Mouse (Mus musculus): ENCODE measurements around the gene Wfdc6b. TPM values are rescaled to one million over a fixed set of nuclear protein-coding genes. Genes with fewer than 3 reads are reported as not detected.

Wfdc6b gene
- polyA plus RNA-seq, 1 experiment, result not detected

- TF ChIP-seq CTCF (IDR thresholded peaks at IDR 0.05; ENCODE audit: extremely low read depth, insufficient read depth, insufficient read length, insufficient replicate concordance), result no peak
- no peak for TF ChIP-seq POLR2A (IDR thresholded peaks at IDR 0.05; ENCODE audit: low read depth, low read length)
- H3K36me3 ChIP-seq (ENCODE audit: control insufficient read depth, insufficient read depth, low read length), result no peaks in the 10 kb centered on the region
- WGBS, result 65% methylated on average over 4 of the region's 4 CpGs
- H3K4me3 ChIP-seq (ENCODE audit: extremely low read depth, insufficient read depth, insufficient read length), result no peak overlapping the region
- DNase-seq (ENCODE audit: low read depth in 1 of 2, low spot score in 2 of 2), result no peak
- no peak overlapping the region for H3K27ac ChIP-seq (ENCODE audit: insufficient read depth, low read length)
- H3K4me1 ChIP-seq (ENCODE audit: control insufficient read depth, insufficient read depth, insufficient read length), result no peaks in the 10 kb centered on the region
- no peaks in the 10 kb centered on the region for H3K27me3 ChIP-seq (ENCODE audit: control insufficient read depth, insufficient read depth, low read length)
These were observed 8.5 kb downstream of the Wfdc6b start for GRCm38 (mm10) chr2:164621775-164622174.

GRCm38 (mm10) chr2:164635266-164635665 lies 21.9 kb downstream of the Wfdc6b start:
- Histone ChIP-seq H3K36me3 (ENCODE audit: control insufficient read depth, insufficient read depth, low read length) (no peaks in the 10 kb centered on the region), H3K27me3 (ENCODE audit: control insufficient read depth, insufficient read depth, low read length) (no peaks in the 10 kb centered on the region), H3K27ac (ENCODE audit: insufficient read depth, low read length) (no peak overlapping the region), H3K4me1 (ENCODE audit: control insufficient read depth, insufficient read depth, insufficient read length) (no peaks in the 10 kb centered on the region), H3K4me3 (ENCODE audit: extremely low read depth, insufficient read depth, insufficient read length) (no peak overlapping the region)
- no peak for DNase-seq (ENCODE audit: low read depth in 1 of 2, low spot score in 2 of 2)
- no peak for TF ChIP-seq CTCF (IDR thresholded peaks at IDR 0.05; ENCODE audit: extremely low read depth, insufficient read depth, insufficient read length, insufficient replicate concordance)
- no peak for TF ChIP-seq POLR2A (IDR thresholded peaks at IDR 0.05; ENCODE audit: low read depth, low read length)
- WGBS, result 90% methylated on average over 9 of the region's 9 CpGs

- Histone ChIP-seq H3K36me3 (ENCODE audit: control insufficient read depth, insufficient read depth, low read length) (no peaks in the 10 kb centered on the region), H3K27me3 (ENCODE audit: control insufficient read depth, insufficient read depth, low read length) (no peaks in the 10 kb centered on the region), H3K27ac (ENCODE audit: insufficient read depth, low read length) (no peak within 1 kb of the TSS), H3K4me3 (ENCODE audit: extremely low read depth, insufficient read depth, insufficient read length) (no peak within 1 kb of the TSS), H3K4me1 (ENCODE audit: control insufficient read depth, insufficient read depth, insufficient read length) (peaks cover 5% of the 10 kb centered on the region; the same call in 1 of the 2 replicates)
- no peak for DNase-seq (ENCODE audit: low read depth in 1 of 2, low spot score in 2 of 2)
- TF ChIP-seq CTCF (IDR thresholded peaks at IDR 0.05; ENCODE audit: extremely low read depth, insufficient read depth, insufficient read length, insufficient replicate concordance) (no peak), POLR2A (IDR thresholded peaks at IDR 0.05; ENCODE audit: low read depth, low read length) (no peak)
- WGBS, result 89% methylated on average over 3 of the region's 3 CpGs
These were observed 25.4 kb downstream of the Wfdc6b start, which contains the start of gene Wfdc16 for GRCm38 (mm10) chr2:164638696-164639095. Wfdc16 (minus strand) TSS chr2:164638796.

- 14% methylated on average over 7 of the region's 7 CpGs for WGBS
- DNase-seq (ENCODE audit: low read depth in 1 of 2, low spot score in 2 of 2), result no peak
- no peak overlapping the region for H3K27ac ChIP-seq (ENCODE audit: insufficient read depth, low read length)
These were observed 27.8 kb downstream of the Wfdc6b start for GRCm38 (mm10) chr2:164641129-164641528.

GRCm38 (mm10) chr2:164641881-164642673 lies 28.8 kb downstream of the Wfdc6b start:
- Histone ChIP-seq H3K27ac (ENCODE audit: insufficient read depth, low read length) (no peak overlapping the region), H3K4me1 (ENCODE audit: control insufficient read depth, insufficient read depth, insufficient read length) (peaks cover 5% of the 10 kb centered on the region; the same call in 1 of the 2 replicates), H3K27me3 (ENCODE audit: control insufficient read depth, insufficient read depth, low read length) (no peaks in the 10 kb centered on the region), H3K36me3 (ENCODE audit: control insufficient read depth, insufficient read depth, low read length) (no peaks in the 10 kb centered on the region), H3K4me3 (ENCODE audit: extremely low read depth, insufficient read depth, insufficient read length) (no peak overlapping the region)
- 85% methylated on average over 13 of the region's 13 CpGs for WGBS
- no peak for DNase-seq (ENCODE audit: low read depth in 1 of 2, low spot score in 2 of 2)
- TF ChIP-seq POLR2A (IDR thresholded peaks at IDR 0.05; ENCODE audit: low read depth, low read length) (no peak), CTCF (IDR thresholded peaks at IDR 0.05; ENCODE audit: extremely low read depth, insufficient read depth, insufficient read length, insufficient replicate concordance) (no peak)

More at GRCm38 (mm10) chr2:164641129-164641528, 27.8 kb downstream of the Wfdc6b start:
- H3K36me3 ChIP-seq (ENCODE audit: control insufficient read depth, insufficient read depth, low read length), result no peaks in the 10 kb centered on the region
- no peak overlapping the region for H3K4me3 ChIP-seq (ENCODE audit: extremely low read depth, insufficient read depth, insufficient read length)
- H3K27me3 ChIP-seq (ENCODE audit: control insufficient read depth, insufficient read depth, low read length), result no peaks in the 10 kb centered on the region
- no peak for TF ChIP-seq POLR2A (IDR thresholded peaks at IDR 0.05; ENCODE audit: low read depth, low read length)
- TF ChIP-seq CTCF (IDR thresholded peaks at IDR 0.05; ENCODE audit: extremely low read depth, insufficient read depth, insufficient read length, insufficient replicate concordance), result no peak
- H3K4me1 ChIP-seq (ENCODE audit: control insufficient read depth, insufficient read depth, insufficient read length), result peaks cover 5% of the 10 kb centered on the region; the same call in 1 of the 2 replicates

GRCm38 (mm10) chr2:164655858-164656257 lies 42.5 kb downstream of the Wfdc6b start, which contains the start of gene Wfdc10:
Wfdc10 (plus strand) TSS chr2:164656046.
- TF ChIP-seq POLR2A (IDR thresholded peaks at IDR 0.05; ENCODE audit: low read depth, low read length) (no peak), CTCF (IDR thresholded peaks at IDR 0.05; ENCODE audit: extremely low read depth, insufficient read depth, insufficient read length, insufficient replicate concordance) (peak; percentile 77; the same call in 1 of the 2 replicates)
- Histone ChIP-seq H3K36me3 (ENCODE audit: control insufficient read depth, insufficient read depth, low read length) (no peaks in the 10 kb centered on the region), H3K4me3 (ENCODE audit: extremely low read depth, insufficient read depth, insufficient read length) (no peak within 1 kb of the TSS), H3K27ac (ENCODE audit: insufficient read depth, low read length) (no peak within 1 kb of the TSS), H3K27me3 (ENCODE audit: control insufficient read depth, insufficient read depth, low read length) (no peaks in the 10 kb centered on the region), H3K4me1 (ENCODE audit: control insufficient read depth, insufficient read depth, insufficient read length) (no peaks in the 10 kb centered on the region)
- DNase-seq (ENCODE audit: low read depth in 1 of 2, low spot score in 2 of 2), result peak in 1 of 2 experiments; percentile 51
- WGBS, result 19% methylated on average over 11 of the region's 11 CpGs

GRCm38 (mm10) chr2:164656483-164656882 lies 43.2 kb downstream of the Wfdc6b start, which contains the start of gene Wfdc9:
Wfdc9 (minus strand) TSS chr2:164656583.
- DNase-seq (ENCODE audit: low read depth in 1 of 2, low spot score in 2 of 2), result no peak
- no peaks in the 10 kb centered on the region for H3K36me3 ChIP-seq (ENCODE audit: control insufficient read depth, insufficient read depth, low read length)
- no peaks in the 10 kb centered on the region for H3K27me3 ChIP-seq (ENCODE audit: control insufficient read depth, insufficient read depth, low read length)
- H3K4me1 ChIP-seq (ENCODE audit: control insufficient read depth, insufficient read depth, insufficient read length), result no peaks in the 10 kb centered on the region
- WGBS, result 76% methylated on average over 9 of the region's 9 CpGs
- TF ChIP-seq POLR2A (IDR thresholded peaks at IDR 0.05; ENCODE audit: low read depth, low read length) (no peak), CTCF (IDR thresholded peaks at IDR 0.05; ENCODE audit: extremely low read depth, insufficient read depth, insufficient read length, insufficient replicate concordance) (no peak)
- H3K4me3 ChIP-seq (ENCODE audit: extremely low read depth, insufficient read depth, insufficient read length), result no peak within 1 kb of the TSS
- H3K27ac ChIP-seq (ENCODE audit: insufficient read depth, low read length), result no peak within 1 kb of the TSS
